Mouse (Mus musculus) testis, adult 2 months (tissue): ENCODE measurements around the gene Hsf2. TPM values are rescaled to one million over a fixed set of nuclear protein-coding genes. Genes with fewer than 3 reads are reported as not detected.

Source experiments
- H3K27ac ChIP-seq: fragments of 200-500 bp; 2 replicates; pipeline ENCODE4 v1.5.1; 2012; ENCODE audit warnings: low read depth, low read length; ENCODE audit not compliant: control insufficient read depth, insufficient read depth
- H3K27me3 ChIP-seq: fragments of 200-500 bp; 2 replicates; pipeline ENCODE4 v1.6.1; 2012; ENCODE audit warnings: mild to moderate bottlenecking, low read length, moderate library complexity; ENCODE audit not compliant: control insufficient read depth, insufficient read depth
- H3K36me3 ChIP-seq: fragments of 200-500 bp; 2 replicates; pipeline ENCODE4 v1.6.1; 2012; ENCODE audit warnings: mild to moderate bottlenecking, low read length; ENCODE audit not compliant: control insufficient read depth, insufficient read depth
- H3K4me1 ChIP-seq: fragments of 200-500 bp; 2 replicates; pipeline ENCODE4 v1.6.1; 2012; ENCODE audit warnings: low read length; ENCODE audit not compliant: control insufficient read depth, insufficient read depth
- H3K4me3 ChIP-seq: fragments of 200-500 bp; 2 replicates; pipeline ENCODE4 v1.5.1; 2012; ENCODE audit warnings: low read depth, mild to moderate bottlenecking, low read length, moderate library complexity, mixed read lengths; ENCODE audit not compliant: control insufficient read depth
- CTCF ChIP-seq: fragments of 200-500 bp; IDR thresholded peaks from 2 replicates; pipeline ENCODE4 v1.5.1; 2012; ENCODE audit warnings: low read depth, mild to moderate bottlenecking, inconsistent platforms, low read length, moderate library complexity; ENCODE audit not compliant: control insufficient read depth, insufficient read depth, insufficient replicate concordance
- POLR2A ChIP-seq: fragments of 200-500 bp; IDR thresholded peaks from 2 replicates; pipeline ENCODE4 v1.6.1; 2012; ENCODE audit warnings: low read depth, mild to moderate bottlenecking, inconsistent platforms, low read length, moderate library complexity; ENCODE audit not compliant: control insufficient read depth
- polyA plus RNA-seq: library from polyadenylated mRNA; depleted of rRNA; stranded (reverse); fragments of >200 nt; gene quantifications from 2 replicates; pipeline ENCODE4 v1.2.3, GENCODE M21; 2012

The Hsf2 gene
- polyA plus RNA-seq, 1 experiment, result 16.4 TPM

DNA sequence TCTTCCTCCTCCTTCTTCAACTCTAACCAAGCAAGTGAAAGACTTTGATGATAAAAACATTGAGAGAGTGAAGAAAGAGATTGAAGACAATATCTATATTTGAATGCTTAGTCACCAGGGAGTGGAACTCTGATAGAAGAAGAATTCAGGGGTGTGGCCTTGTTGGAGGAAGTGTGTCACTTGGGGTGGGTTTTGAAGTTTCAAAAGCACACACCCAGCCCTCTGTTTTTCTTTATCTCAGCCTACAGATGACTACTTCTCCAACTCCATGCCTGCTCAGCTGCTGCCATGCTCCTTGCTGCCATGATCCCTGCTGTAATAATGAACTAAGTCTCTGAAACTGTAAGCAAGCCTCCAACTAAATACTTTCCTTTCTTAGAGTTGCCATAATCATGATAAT, 20.4 kb upstream of the Hsf2 start:
- H3K4me3 ChIP-seq, result no peak overlapping the region
- H3K27me3 ChIP-seq, result no peaks in the 10 kb centered on the region
- H3K36me3 ChIP-seq, result no peaks in the 10 kb centered on the region
- TF ChIP-seq POLR2A, result no peak
- TF ChIP-seq CTCF, result no peak
- H3K4me1 ChIP-seq, result no peaks in the 10 kb centered on the region
- H3K27ac ChIP-seq, result no peak overlapping the region

GRCm38 (mm10) chr10:57477121-57477843, 8.9 kb upstream of the Hsf2 start:
- Histone ChIP-seq H3K27me3 (no peaks in the 10 kb centered on the region), H3K4me1 (no peaks in the 10 kb centered on the region), H3K36me3 (no peaks in the 10 kb centered on the region), H3K4me3 (no peak overlapping the region), H3K27ac (no peak overlapping the region)
- TF ChIP-seq CTCF (no peak), POLR2A (no peak)

- Histone ChIP-seq H3K4me3 (no peak overlapping the region), H3K4me1 (no peaks in the 10 kb centered on the region; the same call in 1 of the 2 replicates), H3K27me3 (no peaks in the 10 kb centered on the region), H3K27ac (no peak overlapping the region), H3K36me3 (no peaks in the 10 kb centered on the region)
- TF ChIP-seq POLR2A, result no peak
- TF ChIP-seq CTCF, result no peak
Observed at GRCm38 (mm10) chr10:57481717-57482116, 4.5 kb upstream of the Hsf2 start.

DNA sequence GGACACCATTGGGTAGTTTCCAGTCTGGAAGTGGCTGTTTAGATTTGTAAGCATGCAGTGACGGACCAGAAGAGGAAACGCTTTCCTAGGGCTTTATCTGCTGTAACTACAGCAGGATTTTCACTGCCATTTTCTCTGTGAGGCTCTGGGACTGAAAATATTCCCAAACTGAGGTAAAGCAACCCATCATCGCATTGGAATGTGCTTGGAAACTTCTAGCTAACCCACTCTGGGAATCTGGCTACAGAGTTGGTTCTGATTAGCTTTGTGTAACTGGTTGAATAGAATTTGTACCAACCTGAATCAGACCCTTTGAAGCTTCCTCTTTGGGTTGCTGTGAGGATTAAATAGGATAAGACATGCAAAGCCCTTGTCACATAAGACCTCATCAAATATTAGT, 1.4 kb upstream of the Hsf2 start:
- Histone ChIP-seq H3K4me3 (no peak overlapping the region; the same call in 1 of the 2 replicates), H3K4me1 (peaks cover 2% of the 10 kb centered on the region; the same call in 1 of the 2 replicates), H3K27me3 (no peaks in the 10 kb centered on the region), H3K27ac (no peak overlapping the region), H3K36me3 (no peaks in the 10 kb centered on the region)
- TF ChIP-seq CTCF, result no peak
- TF ChIP-seq POLR2A, result no peak

- peak overlapping the region; percentile 34 for H3K27ac ChIP-seq
- no peaks in the 10 kb centered on the region for H3K27me3 ChIP-seq
- no peaks in the 10 kb centered on the region for H3K36me3 ChIP-seq
- peaks cover 2% of the 10 kb centered on the region; the same call in 1 of the 2 replicates for H3K4me1 ChIP-seq
- peak overlapping the region; percentile 69 for H3K4me3 ChIP-seq
- no peak; the same call in 1 of the 2 replicates for TF ChIP-seq POLR2A
Observed at GRCm38 (mm10) chr10:57486542-57487071, 422 bp downstream of the Hsf2 start.

DNA sequence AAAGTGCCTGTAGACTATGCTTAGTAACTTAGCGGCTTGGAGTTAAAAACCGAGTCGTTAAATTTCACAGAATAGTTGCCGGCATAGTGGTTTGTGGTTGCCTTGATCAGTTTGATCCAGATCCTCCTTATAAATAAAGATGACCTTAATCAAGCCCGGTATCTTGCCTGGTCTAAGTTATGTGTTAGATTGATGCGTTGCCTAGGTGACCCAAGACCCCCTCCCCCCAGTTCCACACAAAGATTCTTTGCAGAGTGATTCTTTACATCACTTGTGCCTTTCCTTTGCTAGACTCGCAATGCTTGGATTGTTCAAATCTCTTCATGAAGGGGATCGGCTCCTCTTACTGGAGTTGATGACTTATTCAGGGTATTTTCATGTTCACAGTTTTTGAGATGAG, 1.0 kb downstream of the Hsf2 start:
- Histone ChIP-seq H3K27ac (no peak overlapping the region), H3K27me3 (no peaks in the 10 kb centered on the region), H3K36me3 (no peaks in the 10 kb centered on the region), H3K4me3 (peak overlapping the region; percentile 63; the same call in 1 of the 2 replicates), H3K4me1 (peaks cover 2% of the 10 kb centered on the region)
- TF ChIP-seq POLR2A, result no peak
- TF ChIP-seq CTCF, result no peak

DNA sequence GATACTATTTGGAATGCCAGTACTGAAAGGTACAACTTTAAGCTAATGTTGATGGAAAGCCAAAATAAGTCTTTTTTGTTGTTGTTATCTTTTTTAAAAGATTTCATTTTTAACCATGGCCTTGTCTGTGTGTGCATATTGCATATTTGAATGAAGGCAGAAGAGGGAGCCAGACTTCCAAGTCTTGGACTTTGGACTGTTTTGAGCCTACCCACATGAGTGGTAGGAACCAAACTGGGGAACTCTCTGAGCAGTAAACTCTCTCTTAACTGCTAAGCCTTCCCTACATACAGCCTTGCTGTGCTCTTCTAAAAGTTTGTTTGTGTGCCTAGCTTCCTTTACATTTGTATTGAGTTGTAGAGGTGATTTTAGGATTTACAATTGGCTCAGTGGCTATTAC, 2.4 kb downstream of the Hsf2 start:
- Histone ChIP-seq H3K27ac (no peak overlapping the region), H3K4me1 (peaks cover 2% of the 10 kb centered on the region), H3K36me3 (no peaks in the 10 kb centered on the region), H3K4me3 (peak overlapping the region; percentile 36; the same call in 1 of the 2 replicates), H3K27me3 (no peaks in the 10 kb centered on the region)
- TF ChIP-seq POLR2A (no peak), CTCF (no peak)

- no peaks in the 10 kb centered on the region for H3K27me3 ChIP-seq
- peaks cover 2% of the 10 kb centered on the region for H3K4me1 ChIP-seq
- TF ChIP-seq POLR2A, result no peak
- TF ChIP-seq CTCF, result no peak
- H3K36me3 ChIP-seq, result no peaks in the 10 kb centered on the region
- H3K4me3 ChIP-seq, result no peak overlapping the region
- no peak overlapping the region for H3K27ac ChIP-seq
Observed at GRCm38 (mm10) chr10:57492050-57492449, 5.9 kb downstream of the Hsf2 start.
